Mouse (Mus musculus) neural tube, embryonic 13.5 days (tissue): ENCODE measurements around the gene Zfhx3. TPM values are rescaled to one million over a fixed set of nuclear protein-coding genes. Genes with fewer than 3 reads are reported as not detected.
A peak's percentile ranks its signal among the peaks of the same experiment; 100 is the strongest.

ENCODE experiments used
- ATAC-seq: fragments of 200-750 bp; cut with Nextera tagmentation; 2 replicates; pipeline ENCODE4 v1.8.0; 2017; ENCODE audit warnings: low read depth, mild to moderate bottlenecking, moderate TSS enrichment, moderate library complexity
- H3K27ac ChIP-seq: fragments of 300-500 bp; sonication (generic); replicated peaks from 2 replicates; pipeline ENCODE4 v1.5.1; 2015; ENCODE audit warnings: moderate library complexity, mild to moderate bottlenecking, inconsistent platforms
- H3K27me3 ChIP-seq: fragments of 300-500 bp; sonication (generic); 2 replicates; pipeline ENCODE4 v1.6.1; 2015; ENCODE audit warnings: mild to moderate bottlenecking, inconsistent platforms
- H3K36me3 ChIP-seq: fragments of 300-500 bp; sonication (generic); 2 replicates; pipeline ENCODE4 v1.6.1; 2015; ENCODE audit warnings: mild to moderate bottlenecking, inconsistent platforms
- H3K4me1 ChIP-seq: fragments of 300-500 bp; sonication (generic); replicated peaks from 2 replicates; pipeline ENCODE4 v1.6.1; 2015; ENCODE audit warnings: inconsistent platforms
- H3K4me2 ChIP-seq: fragments of 300-500 bp; sonication (generic); 2 replicates; pipeline ENCODE4 v1.6.1; 2015; ENCODE audit warnings: inconsistent platforms, mild to moderate bottlenecking, moderate library complexity
- H3K4me3 ChIP-seq: fragments of 300-500 bp; sonication (generic); 2 replicates; pipeline ENCODE4 v1.5.1; 2015; ENCODE audit warnings: mild to moderate bottlenecking, inconsistent platforms
- H3K9ac ChIP-seq: fragments of 300-500 bp; sonication (generic); 2 replicates; pipeline ENCODE4 v1.6.1; 2015; ENCODE audit warnings: moderate library complexity, mild to moderate bottlenecking, inconsistent platforms
- H3K9me3 ChIP-seq: fragments of 300-500 bp; sonication (generic); 2 replicates; pipeline ENCODE4 v1.6.1; 2016; ENCODE audit warnings: inconsistent platforms
- WGBS: fragments of 180-500 bp; shearing (Covaris S2); methylation state at CpG from one replicate; pipeline ENCODE4 v1.1.7; 2015; 5-methylcytosine and 5-hydroxymethylcytosine counted together
- polyA plus RNA-seq: library from polyadenylated mRNA; unstranded; fragments of >200 nt; fragmentation: Nextera tagmentation; extraction: Ambion mirVana; gene quantifications from 2 replicates; pipeline ENCODE4 v1.2.1, GENCODE M21; 2015

Zfhx3 gene
- polyA plus RNA-seq, 1 experiment from 2014 or later = 28.2 TPM

DNA sequence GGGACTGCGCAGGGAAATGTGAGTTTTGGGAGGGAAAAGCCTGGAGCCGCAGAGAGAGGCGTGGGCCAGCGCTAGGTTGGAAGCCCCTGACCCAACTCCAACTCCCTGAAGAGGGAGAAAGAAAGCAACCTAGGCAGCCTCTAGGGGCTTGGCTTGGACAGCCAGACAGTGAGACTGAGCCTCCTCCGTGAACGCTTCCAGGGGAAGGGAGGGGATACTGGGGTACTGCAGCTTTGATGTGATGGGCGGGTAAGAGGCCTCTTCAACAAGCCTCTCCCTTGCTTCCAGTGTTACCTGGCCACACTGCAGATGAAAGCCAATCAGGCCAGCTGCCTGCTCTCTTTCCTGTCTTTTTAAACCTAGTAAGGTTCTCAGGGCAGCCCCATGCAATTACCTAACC, 635.1 kb downstream of the Zfhx3 start:
- H3K4me1 ChIP-seq = peaks cover 21% of the 10 kb centered on the region
- H3K9me3 ChIP-seq = no peaks in the 10 kb centered on the region
- no peak for ATAC-seq
- WGBS = 42% methylated on average over 7 of the region's 7 CpGs
- H3K9ac ChIP-seq = no peak overlapping the region
- H3K4me2 ChIP-seq = no peak overlapping the region
- H3K4me3 ChIP-seq = no peak overlapping the region
- H3K36me3 ChIP-seq = no peaks in the 10 kb centered on the region
- peaks cover 12% of the 10 kb centered on the region for H3K27me3 ChIP-seq
- H3K27ac ChIP-seq = no peak overlapping the region

- no peak for ATAC-seq
Observed at GRCm38 (mm10) chr8:108578388-108578787, 635.9 kb downstream of the Zfhx3 start.

DNA sequence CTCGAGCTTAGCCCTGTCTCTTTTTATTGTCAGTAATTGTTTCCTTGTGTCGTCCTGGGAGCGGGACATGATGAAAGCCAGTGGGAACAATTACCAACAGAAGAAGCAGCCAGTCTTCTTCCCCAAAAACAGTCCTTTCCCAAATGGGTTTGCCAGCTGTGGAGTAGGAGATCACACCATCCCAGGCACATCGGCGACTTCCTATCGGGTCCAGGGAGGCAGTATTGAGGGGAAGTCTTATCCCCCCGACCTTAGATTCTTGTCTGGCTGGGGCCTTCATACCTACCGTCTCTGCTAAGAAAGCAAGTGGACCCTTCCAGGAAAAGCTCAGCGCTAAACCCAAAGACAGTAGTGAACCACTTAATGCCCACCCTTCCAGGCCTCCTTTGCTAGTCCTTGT, 637.4 kb downstream of the Zfhx3 start:
- Histone ChIP-seq H3K4me2 (no peak overlapping the region), H3K4me1 (peaks cover 21% of the 10 kb centered on the region), H3K27ac (no peak overlapping the region), H3K27me3 (peaks cover 12% of the 10 kb centered on the region), H3K36me3 (no peaks in the 10 kb centered on the region), H3K9me3 (no peaks in the 10 kb centered on the region), H3K9ac (no peak overlapping the region), H3K4me3 (no peak overlapping the region)
- no peak for ATAC-seq
- 55% methylated on average over 9 of the region's 9 CpGs for WGBS

More at GRCm38 (mm10) chr8:108578388-108578787, 635.9 kb downstream of the Zfhx3 start:
- 0 out of 2 replicates have a peak overlapping the region, but pooled peaks have one; percentile 12 for H3K9ac ChIP-seq
- H3K27me3 ChIP-seq = peaks cover 12% of the 10 kb centered on the region
- H3K4me1 ChIP-seq = peaks cover 21% of the 10 kb centered on the region
- H3K4me3 ChIP-seq = no peak overlapping the region
- H3K27ac ChIP-seq = peak overlapping the region; percentile 55
- WGBS = 38% methylated on average over 10 of the region's 10 CpGs
- no peaks in the 10 kb centered on the region for H3K9me3 ChIP-seq
- H3K36me3 ChIP-seq = no peaks in the 10 kb centered on the region
- no peak overlapping the region for H3K4me2 ChIP-seq

DNA sequence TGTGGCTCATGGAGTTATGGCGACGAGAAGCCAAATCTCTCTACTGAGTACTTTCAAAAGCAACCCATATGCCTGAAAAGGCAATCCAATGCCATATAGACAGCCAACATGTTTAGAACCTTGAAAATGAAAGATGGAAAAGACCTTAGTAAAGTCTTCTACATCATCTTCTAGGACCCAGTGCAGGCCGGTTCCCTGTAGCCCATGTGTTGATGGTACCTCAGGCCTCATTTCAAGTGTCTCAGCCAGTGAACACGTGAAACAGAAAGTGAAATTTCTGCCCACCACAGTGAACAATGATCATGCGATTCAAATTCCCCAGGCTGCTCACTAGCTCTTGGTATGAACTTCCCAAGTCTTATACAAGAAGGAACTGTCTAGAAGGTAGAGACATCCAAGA, 637.9 kb downstream of the Zfhx3 start:
- H3K27me3 ChIP-seq = peaks cover 12% of the 10 kb centered on the region
- ATAC-seq = no peak
- WGBS = 94% methylated on average over 5 of the region's 5 CpGs
- no peaks in the 10 kb centered on the region for H3K36me3 ChIP-seq
- H3K4me3 ChIP-seq = no peak overlapping the region
- H3K4me2 ChIP-seq = no peak overlapping the region
- H3K4me1 ChIP-seq = peaks cover 21% of the 10 kb centered on the region
- H3K27ac ChIP-seq = no peak overlapping the region
- no peak overlapping the region for H3K9ac ChIP-seq
- H3K9me3 ChIP-seq = no peaks in the 10 kb centered on the region

GRCm38 (mm10) chr8:108581557-108581956, 639.1 kb downstream of the Zfhx3 start:
- ATAC-seq = no peak
- Histone ChIP-seq H3K27me3 (peaks cover 7% of the 10 kb centered on the region), H3K36me3 (no peaks in the 10 kb centered on the region), H3K9ac (no peak overlapping the region), H3K4me3 (no peak overlapping the region), H3K4me2 (no peak overlapping the region), H3K9me3 (no peaks in the 10 kb centered on the region), H3K27ac (no peak overlapping the region), H3K4me1 (peaks cover 21% of the 10 kb centered on the region)
- 75% methylated on average over 6 of the region's 6 CpGs for WGBS

DNA sequence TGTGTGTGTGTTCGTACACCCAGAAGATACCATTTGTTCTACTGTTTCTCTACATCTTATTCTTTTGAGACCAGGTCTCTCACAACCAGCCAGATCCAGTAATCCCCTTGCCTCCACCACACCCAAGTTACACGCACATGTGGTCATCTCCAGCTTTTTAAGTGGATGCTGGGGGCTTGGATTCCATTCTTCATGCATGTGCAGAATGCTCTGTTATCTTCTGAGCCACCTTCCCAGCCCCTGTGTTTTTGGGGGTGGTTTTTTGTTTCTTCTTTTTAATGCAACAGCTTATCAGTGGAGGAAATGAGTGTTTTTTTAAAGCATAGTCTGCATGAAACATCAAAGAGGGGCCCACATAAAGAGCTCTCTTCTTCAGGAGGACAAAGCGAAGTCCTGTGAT, 639.8 kb downstream of the Zfhx3 start:
- Histone ChIP-seq H3K9ac (no peak overlapping the region), H3K4me2 (no peak overlapping the region), H3K4me3 (no peak overlapping the region), H3K27ac (no peak overlapping the region), H3K9me3 (no peaks in the 10 kb centered on the region), H3K36me3 (no peaks in the 10 kb centered on the region), H3K27me3 (0 out of 2 replicates have a peak, but pooled peaks cover under 1% of the 10 kb centered on the region), H3K4me1 (peaks cover 17% of the 10 kb centered on the region)
- 90% methylated on average over 3 of the region's 3 CpGs for WGBS
- no peak for ATAC-seq

GRCm38 (mm10) chr8:108583261-108583660, 640.8 kb downstream of the Zfhx3 start:
- 92% methylated on average over 4 of the region's 4 CpGs for WGBS
- H3K9ac ChIP-seq = no peak overlapping the region
- H3K27ac ChIP-seq = no peak overlapping the region
- H3K27me3 ChIP-seq = no peaks in the 10 kb centered on the region
- H3K4me3 ChIP-seq = no peak overlapping the region
- ATAC-seq = no peak
- no peaks in the 10 kb centered on the region for H3K36me3 ChIP-seq
- no peaks in the 10 kb centered on the region for H3K9me3 ChIP-seq
- H3K4me2 ChIP-seq = no peak overlapping the region
- H3K4me1 ChIP-seq = peaks cover 8% of the 10 kb centered on the region

DNA sequence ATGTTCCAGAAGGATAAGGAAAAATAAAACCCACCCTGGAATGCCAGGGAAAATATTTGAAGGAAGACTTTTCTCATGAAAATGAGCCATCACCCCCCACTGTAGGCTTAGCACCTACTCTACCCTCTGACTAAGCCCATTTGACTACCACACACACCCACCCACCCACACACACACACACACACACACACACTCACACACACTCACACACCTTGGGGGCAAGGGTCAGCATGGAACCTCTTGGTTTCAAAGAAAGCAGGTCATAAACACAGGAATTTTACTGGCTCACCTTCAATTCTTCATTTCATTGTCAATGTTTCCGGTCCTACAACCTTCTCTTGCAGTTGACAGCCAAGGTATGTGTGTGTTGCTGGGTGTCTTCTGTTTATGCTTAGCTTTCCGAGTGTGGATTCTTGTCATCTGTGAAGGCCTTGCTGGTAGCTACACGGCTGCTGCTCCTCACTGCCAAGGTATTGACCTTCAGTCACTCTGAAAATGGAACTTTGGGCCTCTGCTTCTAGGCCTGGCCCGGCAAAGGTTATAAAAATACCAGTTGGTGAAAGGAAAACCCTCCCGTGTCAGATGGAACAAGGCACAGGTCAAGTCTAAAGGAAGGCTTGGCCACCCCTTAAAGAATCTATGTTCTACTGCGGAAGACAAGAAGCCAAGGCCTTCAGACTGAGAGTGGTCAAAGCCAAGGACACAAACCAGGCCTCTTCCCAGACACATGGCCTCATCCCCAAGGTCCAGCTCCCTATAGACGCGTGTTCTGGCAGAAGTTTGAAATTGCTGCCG, 641.6 kb downstream of the Zfhx3 start:
- Histone ChIP-seq H3K4me1 (no peaks in the 10 kb centered on the region), H3K27me3 (no peaks in the 10 kb centered on the region), H3K4me2 (no peak overlapping the region), H3K9ac (no peak overlapping the region), H3K9me3 (no peaks in the 10 kb centered on the region), H3K36me3 (no peaks in the 10 kb centered on the region), H3K4me3 (no peak overlapping the region), H3K27ac (no peak overlapping the region)
- 93% methylated on average over 9 of the region's 9 CpGs for WGBS
- no peak for ATAC-seq

DNA sequence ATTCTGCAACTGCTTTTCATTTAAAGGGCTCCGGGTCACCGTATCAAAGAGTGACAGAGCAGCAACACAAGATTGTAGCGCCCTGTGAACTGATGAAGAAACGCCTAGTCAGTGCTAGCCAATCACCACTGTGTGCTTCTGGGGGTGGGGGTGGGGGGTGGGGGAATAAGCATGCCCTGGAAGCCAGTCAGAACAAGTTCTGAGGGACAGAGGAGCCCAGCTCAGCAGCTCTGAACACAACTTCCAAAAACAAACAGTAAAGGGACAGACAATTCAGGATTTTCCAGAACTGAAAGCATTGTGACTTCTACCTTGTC, 642.2 kb downstream of the Zfhx3 start:
- H3K4me3 ChIP-seq = no peak overlapping the region
- no peak for ATAC-seq
- no peak overlapping the region for H3K27ac ChIP-seq
- H3K9ac ChIP-seq = no peak overlapping the region
- no peaks in the 10 kb centered on the region for H3K27me3 ChIP-seq
- H3K4me1 ChIP-seq = no peaks in the 10 kb centered on the region
- no peaks in the 10 kb centered on the region for H3K9me3 ChIP-seq
- H3K36me3 ChIP-seq = no peaks in the 10 kb centered on the region
- no peak overlapping the region for H3K4me2 ChIP-seq
- WGBS = 87% methylated on average over 4 of the region's 4 CpGs

DNA sequence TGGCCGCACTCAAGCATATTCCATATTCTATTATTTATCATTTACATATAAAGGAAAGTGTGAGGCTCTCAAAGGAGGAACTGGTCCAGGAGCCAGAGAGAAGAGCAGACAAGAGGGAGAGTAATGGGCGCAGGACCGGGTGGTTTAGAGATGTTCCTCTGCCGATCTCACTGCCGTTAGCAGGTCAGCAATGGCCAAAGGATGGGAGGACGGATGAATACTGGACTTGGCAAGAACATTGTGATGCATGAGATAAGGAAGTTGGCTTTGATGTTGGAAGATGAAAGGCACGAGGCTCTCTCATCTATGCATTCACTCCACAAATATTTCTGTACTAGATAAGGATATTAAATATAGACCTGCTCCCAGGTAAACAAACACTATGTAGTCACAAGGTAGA, 648.6 kb downstream of the Zfhx3 start:
- H3K4me3 ChIP-seq = no peak overlapping the region
- H3K9ac ChIP-seq = no peak overlapping the region
- peaks cover 24% of the 10 kb centered on the region for H3K4me1 ChIP-seq
- WGBS = 89% methylated on average over 7 of the region's 7 CpGs
- no peaks in the 10 kb centered on the region for H3K36me3 ChIP-seq
- no peak overlapping the region for H3K27ac ChIP-seq
- peaks cover 22% of the 10 kb centered on the region for H3K27me3 ChIP-seq
- no peak for ATAC-seq
- no peak overlapping the region for H3K4me2 ChIP-seq
- H3K9me3 ChIP-seq = no peaks in the 10 kb centered on the region

GRCm38 (mm10) chr8:108592028-108592724, 649.7 kb downstream of the Zfhx3 start:
- WGBS = 94% methylated on average over 11 of the region's 11 CpGs
- Histone ChIP-seq H3K9ac (no peak overlapping the region), H3K4me2 (no peak overlapping the region), H3K27ac (no peak overlapping the region), H3K36me3 (no peaks in the 10 kb centered on the region), H3K9me3 (no peaks in the 10 kb centered on the region), H3K27me3 (peaks cover 25% of the 10 kb centered on the region), H3K4me1 (peaks cover 24% of the 10 kb centered on the region), H3K4me3 (no peak overlapping the region)
- ATAC-seq = no peak

DNA sequence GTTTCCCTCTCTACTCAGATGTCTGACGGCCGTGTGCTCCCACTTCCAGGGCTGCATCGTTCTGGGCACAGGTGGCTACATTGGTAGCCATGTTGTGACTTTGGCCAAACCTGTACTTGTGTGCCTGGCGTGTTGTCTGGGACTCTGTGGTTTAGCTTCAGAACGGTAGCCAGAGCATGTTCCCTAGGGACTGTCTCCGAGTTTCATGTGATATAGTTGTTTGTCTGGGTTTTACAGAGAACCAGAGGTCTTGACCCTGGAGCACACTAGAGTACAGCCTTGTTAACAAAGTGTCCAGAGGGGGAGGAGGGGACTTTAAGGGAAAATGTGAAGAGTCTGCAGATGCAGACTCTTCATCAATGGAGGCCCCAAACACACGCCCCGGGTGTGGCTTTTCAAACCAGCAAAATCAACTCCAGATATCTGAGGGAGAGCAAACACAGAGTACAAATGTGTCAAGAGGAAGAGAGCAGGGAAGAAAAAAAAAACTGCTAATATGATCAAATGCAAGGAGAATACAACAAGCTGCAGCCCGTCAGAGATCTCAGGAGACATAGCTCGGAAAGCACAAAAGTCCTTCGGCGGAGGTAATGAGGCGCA, 650.6 kb downstream of the Zfhx3 start:
- H3K4me2 ChIP-seq = no peak overlapping the region

More for the DNA sequence above, 650.6 kb downstream of the Zfhx3 start:
- 47% methylated on average over 13 of the region's 13 CpGs for WGBS
- Histone ChIP-seq H3K36me3 (no peaks in the 10 kb centered on the region), H3K27me3 (peaks cover 34% of the 10 kb centered on the region), H3K9ac (no peak overlapping the region), H3K9me3 (no peaks in the 10 kb centered on the region), H3K27ac (peak overlapping the region; percentile 54; the same call in 1 of the 2 replicates), H3K4me1 (peaks cover 24% of the 10 kb centered on the region), H3K4me3 (no peak overlapping the region)
- no peak for ATAC-seq
